Mouse (Mus musculus): ENCODE measurements around the gene Kcnc4. TPM values are rescaled to one million over a fixed set of nuclear protein-coding genes. Genes with fewer than 3 reads are reported as not detected.

Kcnc4 gene
- polyA plus RNA-seq (2015; fragmentation: Nextera tagmentation; extraction: Ambion mirVana): 1.7 and 2.3 TPM in 2 replicates

GRCm38 (mm10) chr3:107459196-107459772 lies at the start of gene Kcnc4:
Kcnc4 (minus strand) TSS chr3:107459552.
- Histone ChIP-seq H3K27me3 (replicated peaks; ENCODE audit: control insufficient read depth, insufficient read depth, low read length) (peaks cover 68% of the 10 kb centered on the region), H3K4me3 (replicated peaks; ENCODE audit: low read length) (peak within 1 kb of the TSS; percentile 59), H3K27ac (ENCODE audit: low read length) (no peak within 1 kb of the TSS), H3K36me3 (ENCODE audit: control insufficient read depth, insufficient read depth) (no peaks in the 10 kb centered on the region), H3K4me1 (replicated peaks; ENCODE audit: control insufficient read depth, insufficient read depth, low read length) (peaks cover 25% of the 10 kb centered on the region), H3K9me3 (ENCODE audit: control insufficient read depth, low read length) (no peaks in the 10 kb centered on the region), H3K4me2 (ENCODE audit: low read length) (peak within 1 kb of the TSS; percentile 97), H3K9ac (replicated peaks; ENCODE audit: low read depth, low read length) (peak within 1 kb of the TSS; percentile 61)
- ATAC-seq: peak; percentile 47
- under 1% methylated on average over 68 of the region's 68 CpGs for WGBS

- peaks cover 18% of the 10 kb centered on the region for H3K4me1 ChIP-seq (replicated peaks; ENCODE audit: control insufficient read depth, insufficient read depth, low read length)
- H3K4me3 ChIP-seq (replicated peaks; ENCODE audit: low read length): no peak overlapping the region
- no peaks in the 10 kb centered on the region for H3K27me3 ChIP-seq (replicated peaks; ENCODE audit: control insufficient read depth, insufficient read depth, low read length)
- no peaks in the 10 kb centered on the region for H3K9me3 ChIP-seq (ENCODE audit: control insufficient read depth, low read length)
- peak overlapping the region; percentile 21; the same call in 1 of the 2 replicates for H3K27ac ChIP-seq (ENCODE audit: low read length)
- ATAC-seq: 0 out of 2 replicates have a peak, but pooled peaks have one; percentile 10
- H3K4me2 ChIP-seq (ENCODE audit: low read length): no peak overlapping the region
- H3K36me3 ChIP-seq (ENCODE audit: control insufficient read depth, insufficient read depth): no peaks in the 10 kb centered on the region
- H3K9ac ChIP-seq (replicated peaks; ENCODE audit: low read depth, low read length): no peak overlapping the region
- 69% methylated on average over 8 of the region's 8 CpGs for WGBS
Observed at GRCm38 (mm10) chr3:107508696-107509095, 49.3 kb upstream of the Kcnc4 start.

GRCm38 (mm10) chr3:107507966-107508365 lies 48.6 kb upstream of the Kcnc4 start:
- no peak for ATAC-seq
- H3K36me3 ChIP-seq (ENCODE audit: control insufficient read depth, insufficient read depth): no peaks in the 10 kb centered on the region
- H3K4me2 ChIP-seq (ENCODE audit: low read length): no peak overlapping the region
- no peaks in the 10 kb centered on the region for H3K9me3 ChIP-seq (ENCODE audit: control insufficient read depth, low read length)
- no peak overlapping the region for H3K9ac ChIP-seq (replicated peaks; ENCODE audit: low read depth, low read length)
- no peaks in the 10 kb centered on the region for H3K27me3 ChIP-seq (replicated peaks; ENCODE audit: control insufficient read depth, insufficient read depth, low read length)
- no peak overlapping the region for H3K27ac ChIP-seq (ENCODE audit: low read length)
- H3K4me1 ChIP-seq (replicated peaks; ENCODE audit: control insufficient read depth, insufficient read depth, low read length): peaks cover 20% of the 10 kb centered on the region
- H3K4me3 ChIP-seq (replicated peaks; ENCODE audit: low read length): no peak overlapping the region
- 92% methylated on average over 9 of the region's 9 CpGs for WGBS

DNA sequence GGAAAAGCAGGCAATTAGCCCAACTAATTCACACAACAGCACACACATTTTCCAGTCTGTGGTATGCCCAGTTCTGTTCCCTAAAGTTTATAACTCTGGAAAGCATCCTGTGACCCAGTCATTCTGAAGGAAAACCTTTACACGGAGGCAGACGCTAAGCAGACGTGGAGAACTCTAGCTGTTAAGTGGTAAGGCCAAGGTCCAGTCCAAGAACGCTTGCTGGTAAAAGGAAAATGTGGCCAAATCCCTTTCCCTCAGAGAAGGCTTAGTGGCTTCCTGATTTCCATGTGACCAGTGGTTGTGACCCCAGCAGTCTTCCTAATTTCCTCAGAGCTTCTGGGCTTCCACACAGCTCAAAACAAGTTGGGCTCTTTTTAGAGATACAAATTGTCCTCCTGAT lies 47.2 kb upstream of the Kcnc4 start:
- WGBS: 58% methylated on average over 4 of the region's 4 CpGs
- ATAC-seq: no peak
- H3K4me1 ChIP-seq (replicated peaks; ENCODE audit: control insufficient read depth, insufficient read depth, low read length): peaks cover 30% of the 10 kb centered on the region
- no peaks in the 10 kb centered on the region for H3K36me3 ChIP-seq (ENCODE audit: control insufficient read depth, insufficient read depth)
- no peak overlapping the region for H3K4me3 ChIP-seq (replicated peaks; ENCODE audit: low read length)
- H3K9me3 ChIP-seq (ENCODE audit: control insufficient read depth, low read length): no peaks in the 10 kb centered on the region
- H3K9ac ChIP-seq (replicated peaks; ENCODE audit: low read depth, low read length): no peak overlapping the region
- no peak overlapping the region for H3K4me2 ChIP-seq (ENCODE audit: low read length)
- no peaks in the 10 kb centered on the region for H3K27me3 ChIP-seq (replicated peaks; ENCODE audit: control insufficient read depth, insufficient read depth, low read length)
- H3K27ac ChIP-seq (ENCODE audit: low read length): peak overlapping the region; percentile 82

- H3K27ac ChIP-seq (ENCODE audit: low read length): peak overlapping the region; percentile 82
- 0 out of 2 replicates have a peak overlapping the region, but pooled peaks have one; percentile 14 for H3K9ac ChIP-seq (replicated peaks; ENCODE audit: low read depth, low read length)
- H3K36me3 ChIP-seq (ENCODE audit: control insufficient read depth, insufficient read depth): no peaks in the 10 kb centered on the region
- 11% methylated on average over 4 of the region's 4 CpGs for WGBS
- H3K27me3 ChIP-seq (replicated peaks; ENCODE audit: control insufficient read depth, insufficient read depth, low read length): no peaks in the 10 kb centered on the region
- ATAC-seq: peak; percentile 81
- H3K4me2 ChIP-seq (ENCODE audit: low read length): peak overlapping the region; percentile 3
- no peaks in the 10 kb centered on the region for H3K9me3 ChIP-seq (ENCODE audit: control insufficient read depth, low read length)
- no peak overlapping the region for H3K4me3 ChIP-seq (replicated peaks; ENCODE audit: low read length)
- H3K4me1 ChIP-seq (replicated peaks; ENCODE audit: control insufficient read depth, insufficient read depth, low read length): peaks cover 39% of the 10 kb centered on the region
Observed at GRCm38 (mm10) chr3:107505464-107506367, 46.4 kb upstream of the Kcnc4 start.

DNA sequence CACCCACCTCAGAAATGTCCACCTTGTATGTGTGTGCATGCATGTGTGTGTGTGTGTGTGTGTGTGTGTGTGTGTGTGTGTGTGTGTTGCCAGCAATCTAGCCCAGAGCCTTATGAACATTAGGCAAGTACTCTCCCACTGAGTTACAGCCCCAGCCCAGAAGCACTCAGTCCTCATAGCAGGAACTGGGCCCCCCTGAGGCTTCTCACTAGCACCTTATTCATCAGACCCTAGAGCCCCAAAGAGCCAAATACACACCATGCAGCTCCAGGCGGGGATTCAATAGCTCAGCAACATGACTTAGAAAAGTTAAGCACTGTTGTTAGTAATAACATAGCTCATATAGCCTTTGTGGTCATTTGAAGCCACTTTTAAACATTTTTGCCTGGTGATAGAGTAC lies 45.2 kb upstream of the Kcnc4 start:
- Histone ChIP-seq H3K36me3 (ENCODE audit: control insufficient read depth, insufficient read depth) (no peaks in the 10 kb centered on the region), H3K9me3 (ENCODE audit: control insufficient read depth, low read length) (no peaks in the 10 kb centered on the region), H3K4me3 (replicated peaks; ENCODE audit: low read length) (no peak overlapping the region), H3K27me3 (replicated peaks; ENCODE audit: control insufficient read depth, insufficient read depth, low read length) (no peaks in the 10 kb centered on the region), H3K4me1 (replicated peaks; ENCODE audit: control insufficient read depth, insufficient read depth, low read length) (peaks cover 39% of the 10 kb centered on the region), H3K4me2 (ENCODE audit: low read length) (no peak overlapping the region), H3K9ac (replicated peaks; ENCODE audit: low read depth, low read length) (no peak overlapping the region), H3K27ac (ENCODE audit: low read length) (no peak overlapping the region)
- 77% methylated on average over 1 of the region's 1 CpGs for WGBS
- no peak for ATAC-seq

GRCm38 (mm10) chr3:107503716-107504115 lies 44.4 kb upstream of the Kcnc4 start:
- no peaks in the 10 kb centered on the region for H3K9me3 ChIP-seq (ENCODE audit: control insufficient read depth, low read length)

DNA sequence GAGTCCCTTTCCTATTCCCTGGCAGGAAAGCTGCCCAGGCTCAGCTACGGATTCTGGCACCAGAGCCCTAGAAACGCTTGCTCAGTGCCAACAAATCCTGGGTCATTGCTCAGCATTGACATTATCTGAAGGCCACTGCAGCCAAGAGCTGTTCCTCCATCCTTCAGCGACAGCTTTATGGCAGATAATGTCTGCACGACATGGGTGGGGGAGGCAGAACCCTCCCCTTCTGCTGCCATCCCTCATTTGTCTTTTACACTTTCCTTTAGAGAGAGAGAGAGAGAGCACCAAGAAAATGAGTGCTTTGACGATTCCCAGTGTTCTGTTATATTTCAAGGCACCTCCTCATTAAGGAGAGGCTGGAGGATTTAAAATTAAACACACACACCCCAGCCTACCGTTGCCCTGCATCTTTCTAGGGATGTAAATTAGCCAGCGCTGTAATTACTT lies 42.4 kb upstream of the Kcnc4 start:
- 11% methylated on average over 7 of the region's 7 CpGs for WGBS
- H3K27me3 ChIP-seq (replicated peaks; ENCODE audit: control insufficient read depth, insufficient read depth, low read length): no peaks in the 10 kb centered on the region
- H3K9ac ChIP-seq (replicated peaks; ENCODE audit: low read depth, low read length): peak overlapping the region; percentile 37; the same call in 1 of the 2 replicates
- H3K4me2 ChIP-seq (ENCODE audit: low read length): peak overlapping the region; percentile 8
- peaks cover 40% of the 10 kb centered on the region for H3K4me1 ChIP-seq (replicated peaks; ENCODE audit: control insufficient read depth, insufficient read depth, low read length)
- H3K4me3 ChIP-seq (replicated peaks; ENCODE audit: low read length): no peak overlapping the region
- peak overlapping the region; percentile 78 for H3K27ac ChIP-seq (ENCODE audit: low read length)
- ATAC-seq: peak; percentile 47
- H3K36me3 ChIP-seq (ENCODE audit: control insufficient read depth, insufficient read depth): no peaks in the 10 kb centered on the region
- H3K9me3 ChIP-seq (ENCODE audit: control insufficient read depth, low read length): no peaks in the 10 kb centered on the region

More at GRCm38 (mm10) chr3:107503716-107504115, 44.4 kb upstream of the Kcnc4 start:
- no peak overlapping the region for H3K27ac ChIP-seq (ENCODE audit: low read length)
- H3K4me3 ChIP-seq (replicated peaks; ENCODE audit: low read length): no peak overlapping the region
- 66% methylated on average over 2 of the region's 2 CpGs for WGBS
- no peak overlapping the region for H3K9ac ChIP-seq (replicated peaks; ENCODE audit: low read depth, low read length)
- no peak for ATAC-seq
- H3K27me3 ChIP-seq (replicated peaks; ENCODE audit: control insufficient read depth, insufficient read depth, low read length): no peaks in the 10 kb centered on the region
- H3K36me3 ChIP-seq (ENCODE audit: control insufficient read depth, insufficient read depth): no peaks in the 10 kb centered on the region
- peaks cover 39% of the 10 kb centered on the region for H3K4me1 ChIP-seq (replicated peaks; ENCODE audit: control insufficient read depth, insufficient read depth, low read length)
- H3K4me2 ChIP-seq (ENCODE audit: low read length): no peak overlapping the region

DNA sequence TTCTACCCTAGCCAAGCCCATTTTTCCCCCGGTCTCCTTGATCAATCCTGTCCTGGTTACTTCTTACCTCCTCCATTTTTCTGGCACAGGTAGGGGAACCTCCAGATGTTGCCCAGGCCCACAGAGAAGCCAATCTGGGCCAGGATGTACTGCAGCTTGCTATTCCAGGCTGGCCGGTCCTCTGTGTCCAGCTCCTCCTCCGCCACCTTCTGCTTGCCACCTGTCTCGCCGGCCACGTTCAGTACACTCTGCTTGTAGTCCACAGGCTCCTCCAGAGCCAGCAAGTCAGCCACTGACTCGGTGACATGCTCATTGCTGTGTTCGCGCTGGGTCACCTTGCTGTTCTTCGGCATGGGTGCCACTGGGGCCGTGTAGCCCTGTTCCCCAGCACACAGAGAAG lies 40.9 kb upstream of the Kcnc4 start:
- H3K9ac ChIP-seq (replicated peaks; ENCODE audit: low read depth, low read length): no peak overlapping the region
- no peaks in the 10 kb centered on the region for H3K27me3 ChIP-seq (replicated peaks; ENCODE audit: control insufficient read depth, insufficient read depth, low read length)
- ATAC-seq: no peak
- H3K36me3 ChIP-seq (ENCODE audit: control insufficient read depth, insufficient read depth): no peaks in the 10 kb centered on the region
- H3K4me2 ChIP-seq (ENCODE audit: low read length): no peak overlapping the region
- H3K9me3 ChIP-seq (ENCODE audit: control insufficient read depth, low read length): no peaks in the 10 kb centered on the region
- H3K4me1 ChIP-seq (replicated peaks; ENCODE audit: control insufficient read depth, insufficient read depth, low read length): peaks cover 41% of the 10 kb centered on the region
- WGBS: 97% methylated on average over 11 of the region's 11 CpGs
- H3K27ac ChIP-seq (ENCODE audit: low read length): no peak overlapping the region
- no peak overlapping the region for H3K4me3 ChIP-seq (replicated peaks; ENCODE audit: low read length)

Measured in forebrain, embryonic 16.5 days (tissue).